Mouse (Mus musculus) liver, embryonic 15.5 days (tissue): ENCODE data around the gene Rnf144b. TPM values are rescaled to one million over a fixed set of nuclear protein-coding genes. Genes with fewer than 3 reads are reported as not detected.

Experiments
- polyA plus RNA-seq: library from polyadenylated mRNA; unstranded; fragments of >200 nt; fragmentation: Nextera tagmentation; extraction: Ambion mirVana; gene quantifications from 2 replicates; pipeline ENCODE4 v1.2.1, GENCODE M21; 2015

The Rnf144b gene
- polyA plus RNA-seq, 1 experiment from 2014 or later, result 1.8 TPM

Other genes with a start within 250 kb of the Rnf144b start
- 4.1 and 5.3 TPM in 2 replicates for gene Kif13a, start 192.8 kb upstream of the Rnf144b start, polyA plus RNA-seq
- gene Nhlrc1, start 107.8 kb upstream of the Rnf144b start, polyA plus RNA-seq, result 0.40 and 0.52 TPM in 2 replicates
- gene Kdm1b, start 79.2 kb upstream of the Rnf144b start, polyA plus RNA-seq, result 3.1 and 3.5 TPM in 2 replicates
- gene Tpmt, start 77.9 kb upstream of the Rnf144b start, polyA plus RNA-seq, result 11.5 and 13.1 TPM in 2 replicates
- 317 and 361 TPM in 2 replicates for gene Dek, start 16.5 kb upstream of the Rnf144b start, polyA plus RNA-seq